Mouse (Mus musculus) right cerebral cortex, postnatal 4 days (tissue): Measurements from ENCODE around the gene Rho.

Experiments used
- DNase-seq: peaks from one replicate; pipeline ENCODE4 v3.0.0-alpha.2; 2022

Rho gene

DNA sequence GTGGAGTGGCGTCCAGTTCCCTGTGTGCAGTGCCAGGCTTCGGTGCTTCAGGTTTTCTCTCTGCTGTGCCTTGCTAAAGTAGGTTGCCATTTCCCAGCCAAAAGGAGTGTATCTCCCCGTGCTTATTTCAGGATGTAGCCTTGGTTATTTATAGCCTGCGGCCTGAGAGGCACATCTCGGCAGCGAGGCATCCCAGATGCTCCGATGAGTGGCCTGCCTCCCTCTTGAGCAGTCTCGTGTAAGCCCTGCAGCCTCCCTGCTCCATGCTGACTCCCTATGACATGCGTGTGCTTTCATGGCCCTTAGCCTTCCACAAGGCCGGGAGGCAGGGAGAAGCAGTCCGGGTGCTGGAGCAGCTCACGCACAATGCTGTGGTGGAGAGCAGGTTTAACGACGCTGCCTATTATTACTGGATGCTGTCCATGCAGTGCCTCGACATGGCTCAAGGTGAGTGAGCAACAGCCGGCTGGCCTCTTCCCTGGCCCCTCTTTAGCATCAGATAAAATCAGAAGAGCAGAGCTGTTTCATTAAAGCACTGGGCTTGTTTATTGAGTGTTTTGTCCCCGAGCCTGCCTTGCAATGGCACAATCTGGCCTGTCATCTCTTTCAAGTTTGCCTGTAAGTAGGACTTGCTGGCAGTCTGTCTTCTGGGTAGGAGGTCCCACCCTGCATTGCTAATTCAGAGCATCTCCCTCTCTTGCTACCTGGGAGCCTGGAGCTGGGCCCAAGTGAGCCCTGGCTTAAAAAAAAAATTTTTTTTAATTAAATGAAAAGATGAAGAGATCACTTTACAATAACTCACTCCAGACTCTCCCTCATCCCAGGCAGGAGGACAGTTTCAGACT lies 15.7 kb upstream of the Rho start:
- no peak for DNase-seq

DNA sequence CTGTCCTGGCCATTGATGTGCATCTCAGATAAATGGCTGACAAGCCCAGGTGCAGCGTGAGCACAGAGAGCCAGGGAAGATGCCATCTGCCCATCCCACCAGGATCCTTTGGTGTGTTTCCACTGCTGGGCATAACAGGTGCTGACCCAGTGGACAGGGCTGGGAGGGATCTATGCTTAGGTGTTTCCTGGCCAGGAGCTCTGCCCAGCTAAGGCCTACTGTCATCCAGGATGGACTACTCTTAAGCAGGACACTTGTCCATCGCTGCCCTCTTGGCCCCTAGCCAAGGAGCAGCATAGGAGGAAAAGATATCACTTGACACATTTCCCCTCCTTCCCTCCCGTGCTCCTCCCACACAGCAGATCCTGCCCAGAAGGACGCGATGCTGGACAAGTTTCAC lies 14.9 kb upstream of the Rho start:
- DNase-seq, result no peak

DNA sequence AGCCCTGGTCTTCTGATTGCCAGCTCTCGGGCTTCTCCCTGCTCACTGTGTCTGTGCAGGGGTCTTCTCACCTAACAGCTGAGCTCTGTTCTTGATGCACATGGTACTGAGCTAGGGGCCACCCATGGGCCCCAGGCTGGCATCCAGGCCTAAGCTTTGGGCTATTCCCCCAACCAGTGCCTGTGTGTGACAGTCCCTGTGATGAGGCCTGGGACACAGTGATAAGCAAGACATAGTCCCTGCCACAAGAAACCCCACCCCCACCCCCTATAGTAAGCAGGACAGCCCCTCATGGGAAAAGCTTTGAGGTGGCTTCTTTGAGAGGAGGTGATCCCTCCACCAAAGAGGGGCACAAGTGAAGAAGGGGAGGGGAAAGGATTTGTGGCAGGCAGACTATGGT lies 12.9 kb upstream of the Rho start:
- no peak for DNase-seq

DNA sequence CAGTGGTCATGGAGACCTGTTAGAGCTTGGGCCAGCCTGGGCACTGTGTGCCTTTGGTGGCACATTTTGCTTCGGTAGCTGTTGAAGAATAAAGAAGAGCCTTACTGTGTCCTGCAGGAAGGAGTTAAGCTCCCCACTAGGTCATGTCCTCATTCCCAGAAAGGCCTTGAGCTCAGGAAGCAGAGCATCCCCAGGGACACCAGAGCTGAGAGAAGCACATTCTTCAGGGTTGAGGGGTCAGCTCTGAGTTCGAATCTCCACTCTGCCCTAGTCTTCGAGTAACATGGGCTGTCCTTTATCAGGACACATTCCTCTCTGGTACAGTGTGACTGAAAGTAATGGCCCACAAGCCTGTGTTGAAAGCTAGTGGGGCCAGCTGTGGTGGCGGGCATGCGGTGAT lies 11.7 kb upstream of the Rho start:
- DNase-seq, result no peak

DNA sequence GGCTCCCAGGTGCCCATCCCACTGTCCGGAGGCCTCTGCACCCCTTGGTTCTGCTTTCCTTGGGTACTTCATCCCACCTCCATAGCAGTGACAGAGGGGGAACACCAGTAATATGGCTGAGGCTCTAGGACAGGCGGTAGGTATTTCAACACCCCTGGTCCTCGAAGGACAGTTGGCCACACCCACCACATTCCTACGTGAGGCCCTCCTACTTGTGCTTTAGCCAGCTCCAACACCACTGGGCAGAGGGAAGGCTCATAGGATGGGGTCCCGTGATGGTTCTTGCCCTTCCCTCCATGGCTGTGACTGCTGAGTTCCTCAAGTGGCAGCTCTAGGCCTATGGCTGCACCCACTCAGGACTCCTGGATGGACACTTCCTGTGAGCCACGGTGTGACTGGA lies 6.7 kb upstream of the Rho start:
- no peak for DNase-seq

DNA sequence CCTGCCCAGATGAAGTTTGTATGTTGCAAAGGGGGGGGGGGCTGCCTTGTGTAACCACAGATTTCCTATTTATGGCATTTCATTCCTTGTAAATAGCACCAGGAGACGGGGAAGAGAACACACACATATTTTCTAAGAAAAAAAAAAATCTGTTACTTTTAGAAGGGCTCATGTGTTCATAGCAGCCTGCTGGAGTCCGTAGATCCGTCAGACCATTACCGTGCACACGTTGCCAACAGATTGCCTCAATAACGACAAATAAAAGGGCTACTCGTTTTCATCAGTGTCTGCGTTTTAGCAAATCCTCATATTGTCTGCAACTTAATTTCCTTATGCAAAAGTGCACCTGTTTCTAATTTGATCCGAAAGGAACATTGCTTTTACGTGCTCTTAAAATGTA lies 5.1 kb upstream of the Rho start:
- DNase-seq, result no peak

DNA sequence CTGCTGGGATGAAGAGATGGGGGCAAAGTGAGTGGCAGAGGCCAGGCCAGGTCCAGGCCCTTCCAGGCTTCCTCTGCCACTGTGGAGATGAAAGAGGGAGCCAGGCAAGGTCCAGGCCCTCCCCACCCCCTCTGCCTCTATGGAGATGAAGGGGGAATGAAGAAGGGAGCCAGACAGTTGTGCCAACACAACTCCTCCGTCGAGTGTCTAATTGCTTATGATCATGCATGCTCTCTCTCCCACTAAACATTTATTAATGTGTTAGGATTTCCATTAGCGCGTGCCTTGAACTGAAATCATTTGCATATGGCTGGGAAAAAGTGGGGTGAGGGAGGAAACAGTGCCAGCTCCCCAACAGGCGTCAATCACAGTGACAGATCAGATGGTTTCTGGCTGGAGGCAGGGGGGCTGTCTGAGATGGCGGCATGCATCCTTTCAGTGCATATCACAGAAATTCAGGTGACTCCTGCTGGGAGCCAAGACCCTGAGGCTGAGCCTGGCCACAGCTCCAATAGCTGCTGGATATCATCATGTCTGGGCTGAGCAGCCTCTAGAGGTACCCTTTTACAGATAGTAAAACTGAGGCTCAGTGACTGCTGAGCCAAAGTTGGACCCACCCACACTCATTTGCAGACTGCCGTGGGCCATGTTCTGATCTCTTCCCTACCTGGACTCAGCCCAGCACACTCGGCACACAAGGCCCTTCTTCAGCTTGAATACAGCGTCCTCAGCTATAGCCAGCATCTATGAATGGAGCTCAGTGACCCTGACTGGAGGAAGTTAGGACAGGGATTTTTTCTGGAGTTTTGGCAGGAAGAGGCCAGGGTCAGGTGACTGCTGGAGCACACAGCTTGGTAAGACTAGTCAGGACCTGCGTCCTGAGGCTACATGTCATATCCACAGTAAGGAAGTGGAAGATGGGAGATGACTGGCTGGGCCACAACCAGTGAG lies 4.0 kb upstream of the Rho start:
- DNase-seq, result no peak

DNA sequence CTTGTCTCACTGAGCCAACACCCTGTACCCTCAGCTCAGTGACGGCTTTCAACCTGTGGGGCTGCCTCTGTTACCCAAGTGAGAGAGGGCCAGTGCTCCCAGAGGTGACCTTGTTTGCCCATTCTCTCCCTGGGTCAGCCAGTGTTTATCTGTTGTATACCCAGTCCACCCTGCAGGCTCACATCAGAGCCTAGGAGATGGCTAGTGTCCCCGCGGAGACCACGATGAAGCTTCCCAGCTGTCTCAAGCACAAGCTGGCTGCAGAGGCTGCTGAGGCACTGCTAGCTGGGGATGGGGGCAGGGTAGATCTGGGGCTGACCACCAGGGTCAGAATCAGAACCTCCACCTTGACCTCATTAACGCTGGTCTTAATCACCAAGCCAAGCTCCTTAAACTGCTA lies 1.5 kb upstream of the Rho start:
- no peak for DNase-seq

DNA sequence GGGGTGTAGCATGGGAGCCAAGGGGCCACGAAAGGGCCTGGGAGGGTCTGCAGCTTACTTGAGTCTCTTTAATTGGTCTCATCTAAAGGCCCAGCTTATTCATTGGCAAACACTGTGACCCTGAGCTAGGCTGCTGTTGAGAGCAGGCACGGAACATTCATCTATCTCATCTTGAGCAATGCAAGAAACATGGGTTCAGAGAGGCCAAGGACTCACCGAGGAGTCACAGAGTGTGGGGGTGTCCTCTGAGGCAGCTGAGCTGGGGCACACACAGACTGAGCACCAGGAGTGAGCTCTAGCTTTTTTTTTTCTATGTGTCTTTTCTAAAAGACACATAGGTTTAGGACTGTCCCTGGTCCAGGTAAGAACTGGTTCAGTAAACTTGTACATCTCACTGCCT lies 843 bp downstream of the Rho start:
- no peak for DNase-seq

DNA sequence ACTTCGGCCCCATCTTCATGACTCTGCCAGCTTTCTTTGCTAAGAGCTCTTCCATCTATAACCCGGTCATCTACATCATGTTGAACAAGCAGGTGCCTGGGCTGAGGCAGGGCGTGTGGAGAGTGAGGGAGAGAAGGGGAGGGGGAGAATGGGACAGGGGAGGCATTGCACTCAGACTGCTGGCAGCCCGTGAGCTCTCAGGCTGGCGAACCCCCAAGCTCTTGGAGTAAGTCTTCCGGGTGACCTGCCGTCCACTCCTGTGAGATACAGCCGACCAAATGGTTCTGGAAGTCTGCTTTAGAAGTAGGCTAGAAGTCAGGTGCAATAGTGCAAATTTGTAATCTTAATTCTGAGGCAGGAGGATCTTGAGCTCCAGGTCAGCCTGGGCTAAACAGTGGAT lies 4.0 kb downstream of the Rho start:
- no peak for DNase-seq

DNA sequence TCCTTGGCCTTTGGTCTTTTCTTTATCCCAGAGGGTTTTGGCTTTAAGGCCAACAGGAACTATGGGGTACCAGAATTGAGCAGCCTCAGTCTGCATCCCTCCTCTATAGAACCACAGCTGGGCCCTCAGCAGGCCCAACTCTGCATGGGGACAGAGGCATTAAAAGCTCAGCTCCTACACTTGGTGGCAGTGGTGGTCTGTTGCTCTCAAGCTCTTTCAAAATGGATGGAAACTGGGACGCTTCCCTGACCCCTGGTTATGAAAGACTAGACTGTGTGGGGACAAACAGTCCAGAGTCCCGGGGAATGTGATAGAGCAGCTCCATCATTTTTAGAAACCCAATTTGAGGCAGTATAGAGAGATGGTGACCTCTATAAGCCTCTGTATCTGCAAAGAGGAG lies 6.5 kb downstream of the Rho start:
- no peak for DNase-seq

DNA sequence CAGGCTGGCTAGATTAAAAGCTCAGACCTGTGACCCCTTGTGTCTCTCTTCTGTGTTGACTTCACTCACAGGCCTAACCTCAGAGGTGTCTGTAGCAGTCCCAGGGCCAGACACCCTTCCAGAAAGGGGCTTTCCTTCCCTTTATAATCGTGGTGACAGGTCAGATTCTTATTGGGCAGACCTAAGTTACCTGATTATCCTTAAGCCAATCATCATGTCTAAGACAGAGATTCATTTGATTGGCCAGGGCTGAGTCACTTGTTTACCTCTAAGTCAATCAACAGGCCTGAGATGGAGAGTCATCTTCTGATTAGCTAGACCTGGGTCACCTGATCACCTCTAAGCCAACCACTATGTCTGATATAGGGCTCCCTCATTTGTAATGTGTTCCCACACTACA lies 7.2 kb downstream of the Rho start:
- DNase-seq, result no peak

DNA sequence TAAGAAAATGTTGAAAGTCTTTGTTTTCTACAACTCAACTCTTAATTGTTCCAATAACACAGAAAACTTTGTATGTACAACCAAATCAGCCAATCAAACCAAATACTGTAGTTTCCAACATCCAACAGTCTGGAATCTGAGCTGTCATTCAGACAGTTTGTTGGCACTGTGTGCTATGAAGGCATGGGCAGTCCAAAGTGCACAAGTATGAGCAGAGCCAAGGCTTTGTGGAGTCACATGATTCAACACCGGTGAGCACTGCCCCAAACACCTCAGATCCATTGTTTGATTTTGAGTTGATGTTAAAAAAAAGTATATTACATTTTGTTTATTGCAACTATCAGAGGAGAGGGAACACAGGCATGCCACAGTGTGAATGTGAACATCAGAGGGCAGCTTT lies 9.1 kb downstream of the Rho start:
- DNase-seq, result no peak

DNA sequence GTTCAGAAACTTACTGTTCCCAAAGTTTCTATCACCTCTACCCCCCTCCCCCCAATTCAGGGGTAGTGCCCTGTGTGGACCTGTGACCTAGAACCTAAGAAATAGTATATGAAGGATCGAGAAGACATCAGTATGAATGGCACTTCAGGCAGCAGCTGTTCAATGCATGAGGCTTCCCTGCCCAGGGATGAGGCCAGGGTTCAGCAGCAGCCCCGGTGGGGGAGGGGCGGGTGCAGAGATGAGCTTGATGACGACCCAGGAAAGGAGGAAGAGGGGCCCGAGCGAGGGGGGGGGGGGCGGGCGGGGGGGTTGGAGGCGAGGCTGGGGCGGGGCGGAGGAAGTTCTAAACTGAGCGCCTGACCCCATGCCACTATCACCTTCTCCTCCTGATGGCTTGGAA lies 9.6 kb downstream of the Rho start:
- no peak for DNase-seq

DNA sequence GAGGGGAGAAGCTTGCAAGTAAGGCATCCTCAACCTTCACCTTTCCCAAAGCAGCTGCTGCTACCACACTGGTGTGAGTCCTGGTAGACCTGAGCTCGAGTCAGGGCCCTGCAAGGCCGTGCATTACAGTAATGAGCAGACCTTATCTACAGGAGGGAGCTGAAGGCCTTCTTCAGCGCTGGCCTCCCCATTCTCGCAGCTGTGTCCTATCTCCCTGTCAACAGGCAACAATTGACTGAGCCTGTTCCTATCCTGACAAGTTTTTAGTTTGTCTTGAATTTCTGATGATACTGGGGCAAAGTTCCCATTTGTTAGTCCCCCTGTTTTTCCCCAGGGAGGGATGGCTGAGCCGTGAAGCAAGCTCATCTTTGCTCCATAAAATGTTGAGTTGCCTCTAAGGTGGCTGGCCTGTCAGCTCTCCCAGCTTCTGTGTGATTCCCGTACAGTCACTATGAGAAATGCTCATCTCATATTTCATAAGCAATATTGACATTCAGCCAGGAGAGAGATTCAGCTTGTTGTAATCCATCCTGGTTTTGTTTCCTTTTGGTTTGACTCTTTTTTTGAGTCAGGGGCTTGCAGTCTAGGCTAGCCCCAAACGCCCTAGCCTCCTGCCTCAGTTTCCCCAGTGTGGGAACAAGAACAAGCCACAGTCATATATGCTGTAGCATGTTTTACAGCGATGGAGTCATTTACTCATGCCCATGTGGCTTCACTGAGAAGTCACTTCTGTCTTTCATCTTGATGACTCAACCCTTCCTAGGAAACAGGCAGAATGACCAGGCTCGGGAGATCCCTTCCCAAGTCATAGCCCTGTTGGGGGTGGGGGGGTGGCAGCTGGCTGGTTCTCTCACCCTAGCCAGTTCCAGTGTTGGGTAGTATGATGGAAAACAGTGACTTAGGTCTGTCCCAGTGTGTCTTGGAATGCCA lies 12.2 kb downstream of the Rho start:
- DNase-seq, result no peak

DNA sequence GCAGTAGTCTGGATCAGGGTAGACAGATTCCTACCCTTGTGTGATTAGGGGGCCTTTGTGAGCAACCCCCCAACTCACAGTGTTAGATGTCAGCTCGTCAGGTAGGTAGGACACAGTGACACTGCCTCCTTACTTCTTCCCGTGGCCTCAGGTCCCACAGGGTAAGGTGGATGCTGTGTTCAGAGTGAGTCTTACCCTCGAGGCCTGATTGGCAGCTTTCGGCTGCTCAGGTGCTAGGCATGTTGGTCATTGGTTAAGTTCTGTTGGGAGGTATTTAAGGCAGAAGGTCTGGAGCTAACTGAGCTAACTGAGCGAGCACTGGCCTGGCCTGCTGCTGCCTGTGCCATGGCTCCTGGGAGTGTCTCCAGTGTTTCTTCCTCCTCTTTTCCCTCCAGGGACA lies 13.1 kb downstream of the Rho start, which contains the start of gene H1foo:
H1foo (plus strand) TSS at position 301 of the 400 bp plus-strand sequence.
- DNase-seq, result no peak

DNA sequence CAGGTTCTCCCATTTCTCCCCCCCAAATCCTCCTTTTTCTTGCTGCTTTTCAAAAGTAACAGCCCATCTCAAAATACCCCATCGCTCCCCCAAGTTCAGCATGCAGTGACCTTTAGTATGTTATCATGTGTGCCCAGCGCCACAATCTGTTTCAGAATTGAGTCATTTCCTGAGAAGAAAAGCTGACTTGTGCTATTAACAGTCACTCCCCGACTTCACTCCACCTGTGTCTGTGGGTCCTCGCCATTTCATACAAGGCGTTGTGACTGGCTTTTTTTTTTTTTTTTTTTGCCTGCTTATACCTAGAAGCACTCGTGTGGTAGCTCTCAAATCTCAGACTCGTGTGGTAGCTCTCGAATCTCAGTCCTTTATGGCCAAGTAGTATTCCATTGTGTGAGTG lies 14.1 kb downstream of the Rho start:
- DNase-seq, result no peak

DNA sequence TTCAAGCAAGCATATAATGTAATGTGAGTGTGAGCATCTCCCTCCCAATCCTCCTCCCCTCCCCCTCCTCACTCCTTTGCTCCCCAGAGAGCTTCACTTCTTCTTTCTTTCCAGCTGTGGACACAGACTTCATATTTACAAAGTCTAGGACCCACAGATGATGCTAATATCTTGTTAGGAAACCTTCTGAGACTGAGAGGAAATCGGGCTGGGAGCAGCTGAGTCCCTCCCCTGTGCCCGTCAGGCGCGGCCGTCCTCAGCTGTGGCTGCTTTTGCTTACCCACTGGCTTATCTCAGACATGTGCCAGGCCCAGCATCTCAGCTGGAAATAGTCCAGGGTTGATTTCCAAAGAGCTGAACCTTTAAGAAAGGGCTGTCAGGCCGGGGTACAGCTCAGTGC lies 14.8 kb downstream of the Rho start:
- DNase-seq, result no peak

DNA sequence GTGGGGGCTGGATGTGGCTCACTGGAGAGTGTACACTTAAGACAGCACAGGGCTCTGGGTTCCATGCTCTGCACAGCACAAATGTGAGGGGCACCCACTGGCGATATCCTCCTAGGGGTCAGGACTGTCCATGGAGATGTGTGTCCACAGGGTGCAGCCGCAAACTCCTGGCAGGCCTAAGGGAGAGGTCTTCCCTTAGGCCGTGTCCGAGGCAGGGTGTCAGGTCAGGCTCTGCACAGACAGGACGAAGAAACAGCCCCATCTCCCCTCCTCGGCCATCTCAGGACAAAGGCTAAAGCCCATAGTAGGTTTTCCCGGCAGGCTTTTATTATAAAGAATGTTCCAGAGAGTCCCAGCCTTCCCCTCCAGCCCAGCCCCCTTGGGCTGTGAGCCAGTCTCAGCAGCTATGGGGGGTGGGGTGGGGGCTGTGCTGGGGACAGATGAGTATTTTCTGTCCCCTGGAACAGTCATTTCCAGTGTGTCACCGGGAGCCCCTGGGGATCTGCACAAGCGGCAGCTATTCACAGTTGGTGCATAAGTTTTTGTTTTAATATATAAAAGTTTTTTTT lies 23.0 kb downstream of the Rho start:
- DNase-seq, result no peak

DNA sequence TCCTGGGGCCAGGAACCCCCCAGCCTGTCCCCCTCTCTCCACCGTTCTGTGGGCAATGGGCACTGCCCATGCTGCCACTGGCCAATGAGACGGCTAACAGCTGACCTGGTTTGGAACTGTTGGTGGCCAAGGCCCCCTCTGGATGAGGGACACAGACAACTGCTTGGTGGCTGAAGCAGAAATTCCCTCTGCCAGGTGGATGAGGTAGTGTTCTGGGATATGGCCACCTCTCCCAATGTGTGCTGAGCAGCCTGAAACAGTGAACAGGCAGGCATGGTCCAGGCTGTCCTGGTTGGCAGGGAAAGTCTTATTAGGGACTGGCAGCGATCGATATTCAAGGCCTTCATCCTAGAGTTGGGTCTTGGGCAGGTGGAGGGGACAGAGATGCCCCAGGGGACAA lies 23.6 kb downstream of the Rho start:
- DNase-seq, result no peak

DNA sequence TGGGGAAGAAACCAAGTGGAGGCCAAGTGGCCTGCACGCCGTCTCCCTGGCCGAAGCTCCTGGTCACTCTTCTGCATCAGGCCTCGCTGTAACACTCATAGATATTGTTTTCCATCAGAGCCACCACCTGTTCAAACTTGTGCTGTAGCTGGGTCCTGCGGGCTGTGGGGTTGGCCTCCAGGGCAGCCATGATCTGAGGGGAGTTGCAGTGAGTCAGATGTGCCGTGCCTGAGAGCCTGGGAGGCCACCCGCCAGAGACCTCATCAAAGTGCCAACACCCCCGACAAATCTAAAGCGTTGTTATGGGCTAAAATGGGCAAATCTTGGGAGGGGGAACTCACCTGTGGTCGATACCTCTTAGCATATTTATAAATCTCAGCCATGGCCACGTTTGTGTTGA lies 24.1 kb downstream of the Rho start:
- DNase-seq, result no peak

DNA sequence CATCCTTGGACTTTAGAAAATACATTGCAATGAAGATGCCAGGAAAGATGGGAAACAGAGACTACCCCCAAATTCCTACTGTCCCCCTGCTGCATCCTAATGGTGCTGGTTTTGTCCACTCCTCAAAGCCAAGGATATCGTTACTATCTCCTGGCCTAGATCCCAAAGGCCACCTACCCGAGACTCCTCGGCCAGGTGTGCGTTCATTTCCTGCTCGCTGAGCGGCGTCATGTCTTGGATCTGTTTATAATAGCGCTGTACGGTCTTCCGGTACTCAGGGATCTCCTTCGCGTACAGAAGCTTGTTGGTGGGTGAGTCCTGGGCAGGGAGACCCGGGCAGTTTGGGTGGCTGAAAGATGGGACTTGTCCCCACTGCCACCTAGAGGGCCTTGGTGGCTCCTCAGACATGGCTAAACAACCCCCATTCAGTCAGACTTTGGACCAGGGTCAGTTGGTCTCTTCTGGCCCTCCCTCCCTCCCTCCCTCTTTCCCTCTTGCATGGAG lies 24.9 kb downstream of the Rho start:
- DNase-seq, result no peak
